Comparison of ENCODE assay signal across 36 mouse cellular contexts in genomic region chr2:122152850-122153249, GRCm38 (mm10). TPM values are rescaled to one million over a fixed set of nuclear protein-coding genes. Genes with fewer than 3 reads are reported as not detected.
DNase-seq lines count a peak whose midpoint lies in the region; ATAC-seq and TF ChIP-seq lines count a peak whose summit lies in the region.
"Had no signal": no experiment of that assay in that cellular context is flagged by ENCODE, and none has a peak within 500 bp of the region (broad histone marks: within the 10 kb centered on the region; RNA-seq: fewer than 3 reads in every experiment).

No protein-coding gene starts in this region.

- no peak overlapping the region for H3K9ac ChIP-seq in liver, postnatal 0 days (replicated peaks)
- H3K9ac ChIP-seq: forebrain, postnatal 0 days; heart, embryonic 13.5 days; hindbrain, embryonic 14.5 days had no signal

- H3K4me2 ChIP-seq in liver, postnatal 0 days (ENCODE audit: low read depth, low read length) = no peak overlapping the region
- H3K4me2 ChIP-seq: heart, embryonic 13.5 days; hindbrain, embryonic 14.5 days had no signal

- H3K4me3 ChIP-seq in liver, postnatal 0 days (ENCODE audit: low read depth, low read length) = no peak overlapping the region
- no peak overlapping the region for H3K4me3 ChIP-seq in bone marrow, adult 2 months (replicated peaks; ENCODE audit: control insufficient read depth, low read depth, low read length)
- H3K4me3 ChIP-seq: gastrocnemius, adult 2 months; heart, adult 2 months; heart, embryonic 10.5 days; heart, embryonic 13.5 days had no signal

- H3K9me3 ChIP-seq in liver, postnatal 0 days (ENCODE audit: low read length) = no peaks in the 10 kb centered on the region
- H3K9me3 ChIP-seq: heart, embryonic 10.5 days; heart, embryonic 13.5 days had no signal

- H3K27ac ChIP-seq in liver, postnatal 0 days (ENCODE audit: low read depth) = 0 out of 2 replicates have a peak overlapping the region, but pooled peaks have one; percentile 17
- H3K27ac ChIP-seq in bone marrow, adult 2 months (ENCODE audit: control insufficient read depth, insufficient read depth, low read depth, low read length, poor library complexity) = peak overlapping the region; percentile 2; the same call in 1 of the 2 replicates
- H3K27ac ChIP-seq: gastrocnemius, adult 2 months; heart, adult 2 months; heart, embryonic 10.5 days; heart, embryonic 13.5 days; hindbrain, embryonic 14.5 days; hindbrain, postnatal 0 days had no signal

- TF ChIP-seq POLR2A in bone marrow, adult 2 months (IDR thresholded peaks at IDR 0.05; ENCODE audit: borderline replicate concordance, control insufficient read depth, low read depth, low read length) = no peak

- ATAC-seq in liver, postnatal 0 days = no peak
- ATAC-seq: activated CD4-positive, CD25-positive, alpha-beta regulatory T cell, adult 4 months; CD4-positive, CD25-positive, alpha-beta regulatory T cell, adult 4 months; forebrain, embryonic 14.5 days; forebrain, postnatal 0 days; hindbrain, postnatal 0 days; intestine, postnatal 0 days had no signal

- DNase-seq in liver, postnatal 0 days = no peak
- no peak for DNase-seq in liver
- DNase-seq in induced T-regulatory cell, adult 2 months (ENCODE audit: low read depth) = peak; percentile 10
- DNase-seq in cerebellum, adult 9-11 months = no peak
- DNase-seq in heart, adult 18-20 months = no peak
- DNase-seq: adrenal gland, postnatal 10 days; adrenal gland, postnatal 36 days; cerebellum, adult 11-12 months; cerebellum, adult 8-10 months; cerebellum, postnatal 14 days; forebrain, postnatal 0 days; gastrocnemius, adult 2 months; gastrocnemius, postnatal 14 days; heart, adult 2 months; heart, postnatal 14 days; heart, postnatal 4 days had no signal

- H3K36me3 ChIP-seq in liver, postnatal 0 days (replicated peaks; ENCODE audit: insufficient read depth, low read length) = peaks cover 44% of the 10 kb centered on the region

- 63% methylated on average over 3 of the region's 3 CpGs for whole genome bisulfite sequencing in liver, postnatal 0 days (ENCODE audit: insufficient replicate concordance)
- WGBS in bone marrow, adult 2 months = 50% methylated on average over 3 of the region's 3 CpGs

- peaks cover 38% of the 10 kb centered on the region for H3K4me1 ChIP-seq in liver, postnatal 0 days (ENCODE audit: insufficient read depth)
- H3K4me1 ChIP-seq in bone marrow, adult 2 months (ENCODE audit: control insufficient read depth, insufficient read depth, low read length) = peaks cover 12% of the 10 kb centered on the region; the same call in 1 of the 2 replicates

- no peak for TF ChIP-seq CTCF in liver, postnatal 0 days (IDR thresholded peaks at IDR 0.05; ENCODE audit: low read depth)
- no peak for TF ChIP-seq CTCF in bone marrow, adult 2 months (IDR thresholded peaks at IDR 0.05; ENCODE audit: control insufficient read depth, insufficient read depth, low read length)

- no peak for TF ChIP-seq EP300 in liver, postnatal 0 days (IDR thresholded peaks at IDR 0.05; ENCODE audit: low read depth)

- H3K27me3 ChIP-seq in liver, postnatal 0 days (ENCODE audit: insufficient read depth, low read length) = no peaks in the 10 kb centered on the region
- H3K27me3 ChIP-seq: heart, embryonic 13.5 days had no signal

RNA-seq across cellular contexts. Expression of gene B2m, which starts 5.4 kb away (rescaled TPM):
- polyA plus RNA-seq in liver, postnatal 0 days (2015; fragmentation: Nextera tagmentation; extraction: Ambion mirVana) = 1,317 and 1,377 TPM in 2 replicates
- polyA plus RNA-seq in bone marrow, adult 2 months (2011; ENCODE audit: insufficient read depth, insufficient read length, low replicate concordance, missing spikeins) = 485 and 609 TPM in 2 replicates
- total RNA-seq in heart, adult 18-20 months (2021) = 100 to 1,000 TPM; 297 to 515 TPM

RNA-seq across cellular contexts. Expression of gene Trim69, which starts 7.7 kb away (rescaled TPM):
- polyA plus RNA-seq in liver, postnatal 0 days (2015; fragmentation: Nextera tagmentation; extraction: Ambion mirVana) = not detected in 2 replicates
- not detected in 2 replicates for polyA plus RNA-seq in bone marrow, adult 2 months (2011; ENCODE audit: insufficient read depth, insufficient read length, low replicate concordance, missing spikeins)
- not detected for total RNA-seq in heart, adult 18-20 months (2021)
- total RNA-seq: adrenal gland, postnatal 10 days; forebrain, postnatal 0 days; gastrocnemius, adult 2 months; gastrocnemius, postnatal 14 days; gastrocnemius, postnatal 4 days; heart, adult 2 months; heart, postnatal 14 days; heart, postnatal 4 days; hindbrain, postnatal 0 days had no signal
- polyA plus RNA-seq: brain, embryonic 14.5 days; embryonic facial prominence, embryonic 11.5 days; forebrain, embryonic 11.5 days; forebrain, embryonic 14.5 days; forebrain, postnatal 0 days; heart, adult 2 months; heart, embryonic 13.5 days; heart, embryonic 16.5 days; hindbrain, embryonic 11.5 days; hindbrain, embryonic 14.5 days; hindbrain, postnatal 0 days; intestine, embryonic 14.5 days had no signal

RNA-seq across cellular contexts. Expression of gene Patl2, which starts 33.1 kb away (rescaled TPM):
- polyA plus RNA-seq in liver, postnatal 0 days (2015; fragmentation: Nextera tagmentation; extraction: Ambion mirVana) = 0.14 and 0.18 TPM in 2 replicates
- polyA plus RNA-seq in bone marrow, adult 2 months (2011; ENCODE audit: insufficient read depth, insufficient read length, low replicate concordance, missing spikeins) = not detected in 2 replicates
- total RNA-seq in heart, adult 18-20 months (2021) = not detected
- total RNA-seq: adrenal gland, adult 18-20 months; adrenal gland, postnatal 36 days; forebrain, postnatal 0 days; gastrocnemius, adult 2 months; gastrocnemius, postnatal 14 days; gastrocnemius, postnatal 4 days; heart, adult 2 months; heart, postnatal 14 days; heart, postnatal 4 days; hindbrain, postnatal 0 days had no signal
- polyA plus RNA-seq: brain, embryonic 14.5 days; C2C12; embryonic facial prominence, embryonic 14.5 days; forebrain, embryonic 11.5 days; forebrain, embryonic 14.5 days; forebrain, postnatal 0 days; heart, adult 2 months; heart, embryonic 13.5 days; hindbrain, embryonic 14.5 days; intestine, embryonic 14.5 days had no signal

RNA-seq across cellular contexts. Expression of gene Terb2, which starts 33.2 kb away (rescaled TPM):
- not detected in 2 replicates for polyA plus RNA-seq in liver, postnatal 0 days (2015; fragmentation: Nextera tagmentation; extraction: Ambion mirVana)
- not detected in 2 replicates for polyA plus RNA-seq in bone marrow, adult 2 months (2011; ENCODE audit: insufficient read depth, insufficient read length, low replicate concordance, missing spikeins)
- not detected for total RNA-seq in heart, adult 18-20 months (2021)
- total RNA-seq: adrenal gland, adult 18-20 months; adrenal gland, postnatal 10 days; adrenal gland, postnatal 36 days; forebrain, postnatal 0 days; gastrocnemius, adult 2 months; gastrocnemius, postnatal 14 days; gastrocnemius, postnatal 4 days; heart, adult 2 months; heart, postnatal 14 days; heart, postnatal 4 days; hindbrain, postnatal 0 days had no signal
- polyA plus RNA-seq: activated CD4-positive, CD25-positive, alpha-beta regulatory T cell, adult 4 months; brain, embryonic 14.5 days; C2C12; CD4-positive, CD25-positive, alpha-beta regulatory T cell, adult 4 months; embryonic facial prominence, embryonic 11.5 days; embryonic facial prominence, embryonic 14.5 days; forebrain, embryonic 11.5 days; forebrain, embryonic 14.5 days; forebrain, postnatal 0 days; frontal cortex, adult 2 months; heart, adult 2 months; heart, embryonic 10.5 days; heart, embryonic 13.5 days; heart, embryonic 16.5 days; hindbrain, embryonic 11.5 days; hindbrain, embryonic 14.5 days; hindbrain, postnatal 0 days; intestine, embryonic 14.5 days; intestine, postnatal 0 days had no signal

RNA-seq across cellular contexts. Expression of gene Spg11, which starts 34.7 kb away (rescaled TPM):
- polyA plus RNA-seq in liver, postnatal 0 days (2015; fragmentation: Nextera tagmentation; extraction: Ambion mirVana) = 1.6 and 2.2 TPM in 2 replicates
- polyA plus RNA-seq in bone marrow, adult 2 months (2011; ENCODE audit: insufficient read depth, insufficient read length, low replicate concordance, missing spikeins) = 1.7 and 6.3 TPM in 2 replicates
- 10 to 100 TPM; 10.7 to 13.1 TPM for total RNA-seq in heart, adult 18-20 months (2021)
